Mouse (Mus musculus) hindbrain, embryonic 11.5 days (tissue): Measurements from ENCODE around the gene Ubap2l. TPM values are rescaled to one million over a fixed set of nuclear protein-coding genes. Genes with fewer than 3 reads are reported as not detected.
A peak's percentile ranks its signal among the peaks of the same experiment; 100 is the strongest.

Experiments
- ATAC-seq: fragments of 200-750 bp; cut with Nextera tagmentation; 2 replicates; pipeline ENCODE4 v1.8.0; 2017; ENCODE audit warnings: mild to moderate bottlenecking, moderate TSS enrichment, moderate library complexity; ENCODE audit not compliant: low FRiP score
- DNase-seq: peaks from one replicate; pipeline ENCODE4 v3.0.0-alpha.2; 2015; ENCODE audit warnings: low spot score
- H3K27ac ChIP-seq: fragments of 300-500 bp; sonication (generic); 2 replicates; pipeline ENCODE4 v1.5.1; 2014; ENCODE audit warnings: mild to moderate bottlenecking, low read depth, low read length
- H3K27me3 ChIP-seq: fragments of 300-500 bp; sonication (generic); 2 replicates; pipeline ENCODE4 v1.6.1; 2014; ENCODE audit warnings: mild to moderate bottlenecking, low read length, moderate library complexity, mixed read lengths; ENCODE audit not compliant: control insufficient read depth, insufficient read depth
- H3K36me3 ChIP-seq: fragments of 300-500 bp; sonication (generic); 2 replicates; pipeline ENCODE4 v1.6.1; 2014; ENCODE audit warnings: mild to moderate bottlenecking, low read length, moderate library complexity, mixed read lengths; ENCODE audit not compliant: control insufficient read depth, insufficient read depth
- H3K4me1 ChIP-seq: fragments of 300-500 bp; sonication (generic); replicated peaks from 2 replicates; pipeline ENCODE4 v1.6.1; 2014; ENCODE audit warnings: low read length, mixed read lengths; ENCODE audit not compliant: control insufficient read depth, insufficient read depth
- H3K4me2 ChIP-seq: fragments of 300-500 bp; sonication (generic); replicated peaks from 2 replicates; pipeline ENCODE4 v1.6.1; 2014; ENCODE audit warnings: mild to moderate bottlenecking, low read depth, low read length
- H3K4me3 ChIP-seq: fragments of 300-500 bp; sonication (generic); 2 replicates; pipeline ENCODE4 v1.5.1; 2014; ENCODE audit warnings: low read depth, low read length
- H3K9ac ChIP-seq: fragments of 300-500 bp; sonication (generic); 2 replicates; pipeline ENCODE4 v1.6.1; 2014; ENCODE audit warnings: low read depth, low read length
- H3K9me3 ChIP-seq: fragments of 300-500 bp; sonication (generic); 2 replicates; pipeline ENCODE4 v1.6.1; 2016; ENCODE audit warnings: low read length; ENCODE audit not compliant: control insufficient read depth
- WGBS: fragments of 180-500 bp; shearing (Covaris S2); extraction: QIAGEN DNeasy Blood & Tissue Kit; methylation state at CpG from one replicate; pipeline ENCODE4 v1.1.7; 2014; 5-methylcytosine and 5-hydroxymethylcytosine counted together
- polyA plus RNA-seq: library from polyadenylated mRNA; unstranded; fragments of >200 nt; fragmentation: Nextera tagmentation; extraction: Ambion mirVana; gene quantifications from 2 replicates; pipeline ENCODE4 v1.2.1, GENCODE M21; 2014

Ubap2l gene
- polyA plus RNA-seq, 1 experiment from 2014 or later: 230 TPM

DNA sequence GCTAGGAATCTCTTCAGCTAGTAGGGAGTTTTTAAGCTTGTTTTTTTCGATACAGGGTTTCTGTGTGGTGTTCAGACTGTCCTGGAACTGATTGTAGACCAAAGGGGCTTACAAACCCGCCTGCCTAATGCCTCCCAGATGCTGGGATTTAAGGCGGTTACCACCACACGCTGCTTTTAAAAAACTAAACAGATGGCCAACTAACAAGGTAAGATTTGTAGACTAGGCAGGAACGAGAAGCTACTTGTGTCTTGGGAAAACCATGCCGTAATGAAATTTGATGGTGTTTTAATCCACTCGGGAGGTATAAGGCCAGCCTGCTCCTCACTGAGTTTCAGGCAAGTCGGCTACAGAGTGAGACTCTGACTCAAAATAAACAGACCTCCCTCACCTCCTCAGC is 53.3 kb downstream of the Ubap2l start:
- Histone ChIP-seq H3K9ac (peak overlapping the region; percentile 84), H3K27me3 (no peaks in the 10 kb centered on the region), H3K27ac (peak overlapping the region; percentile 86), H3K36me3 (peaks cover 9% of the 10 kb centered on the region; the same call in 1 of the 2 replicates), H3K9me3 (no peaks in the 10 kb centered on the region), H3K4me1 (no peaks in the 10 kb centered on the region; the same call in 1 of the 2 replicates), H3K4me3 (peak overlapping the region; percentile 73), H3K4me2 (peak overlapping the region; percentile 83)
- WGBS: 26% methylated on average over 8 of the region's 8 CpGs
- ATAC-seq: peak; percentile 61
- DNase-seq: no peak

DNA sequence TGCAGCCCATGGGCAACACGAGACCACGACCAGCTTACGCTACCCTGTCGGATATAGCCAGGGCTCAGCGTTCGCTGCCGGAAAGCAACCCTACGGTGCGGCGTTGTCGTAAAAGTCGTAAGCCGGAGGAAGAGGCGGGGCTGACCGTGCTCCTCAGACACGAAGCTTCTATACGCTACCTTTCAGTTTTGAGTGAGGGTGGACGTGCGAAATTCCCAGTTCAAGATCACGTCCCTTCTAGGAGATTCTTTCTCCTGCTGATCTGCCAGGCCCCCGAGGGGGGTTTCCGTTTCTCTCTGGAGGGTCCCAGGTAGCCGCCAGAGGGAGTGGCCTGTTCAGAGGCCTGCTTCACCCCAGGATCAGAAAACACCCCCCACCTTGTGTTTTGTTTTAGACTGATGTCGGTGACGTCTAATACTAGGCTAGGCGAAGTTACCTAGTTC is 53.8 kb downstream of the Ubap2l start, which contains the start of gene Hax1:
Gene Hax1, minus strand, starts transcription at position 169 of the 443 bp plus-strand sequence.
- H3K4me3 ChIP-seq: peak within 1 kb of the TSS; percentile 73
- no peaks in the 10 kb centered on the region for H3K9me3 ChIP-seq
- no peaks in the 10 kb centered on the region; the same call in 1 of the 2 replicates for H3K4me1 ChIP-seq
- H3K36me3 ChIP-seq: peaks cover 9% of the 10 kb centered on the region; the same call in 1 of the 2 replicates
- peak within 1 kb of the TSS; percentile 83 for H3K4me2 ChIP-seq
- peak within 1 kb of the TSS; percentile 84 for H3K9ac ChIP-seq
- ATAC-seq (peak; percentile 91), DNase-seq (peak; percentile 98)
- H3K27ac ChIP-seq: peak within 1 kb of the TSS; percentile 86
- no peaks in the 10 kb centered on the region for H3K27me3 ChIP-seq
- 0% methylated on average over 26 of the region's 26 CpGs for WGBS

DNA sequence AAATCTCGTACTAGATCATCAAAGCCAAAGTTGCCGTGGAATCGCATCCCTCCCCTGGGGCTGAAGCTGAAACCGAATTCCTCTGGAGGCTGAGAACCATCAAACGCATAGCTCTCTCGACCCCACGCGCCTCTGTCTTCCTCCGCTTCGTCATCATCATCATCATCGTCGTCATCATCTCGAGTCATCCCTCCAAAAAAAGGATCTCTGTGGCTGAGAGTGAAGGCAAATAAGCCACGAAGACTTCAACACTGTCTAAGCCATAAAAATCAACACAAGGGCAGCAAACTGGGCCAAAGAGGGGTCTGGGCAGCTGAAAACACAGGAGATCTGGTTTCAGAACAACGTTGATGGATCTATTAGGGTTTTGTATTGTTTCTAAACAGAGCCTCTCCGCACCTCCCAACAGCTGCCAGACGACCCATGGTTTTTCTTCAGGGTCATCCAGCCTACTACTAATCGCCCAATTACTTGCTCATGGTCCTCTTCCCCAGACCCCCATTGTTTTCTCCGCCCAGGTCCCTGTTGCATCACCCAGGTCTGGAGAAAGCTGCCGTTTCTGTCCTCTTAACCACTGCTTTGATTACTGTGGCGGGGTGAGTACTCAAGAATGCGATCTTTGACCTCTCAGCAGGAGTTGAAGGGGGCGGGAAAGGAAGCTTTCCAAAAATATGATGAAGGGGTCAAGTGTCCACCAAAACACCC is 54.5 kb downstream of the Ubap2l start:
- WGBS: 12% methylated on average over 23 of the region's 23 CpGs
- peak; percentile 61 for DNase-seq

DNA sequence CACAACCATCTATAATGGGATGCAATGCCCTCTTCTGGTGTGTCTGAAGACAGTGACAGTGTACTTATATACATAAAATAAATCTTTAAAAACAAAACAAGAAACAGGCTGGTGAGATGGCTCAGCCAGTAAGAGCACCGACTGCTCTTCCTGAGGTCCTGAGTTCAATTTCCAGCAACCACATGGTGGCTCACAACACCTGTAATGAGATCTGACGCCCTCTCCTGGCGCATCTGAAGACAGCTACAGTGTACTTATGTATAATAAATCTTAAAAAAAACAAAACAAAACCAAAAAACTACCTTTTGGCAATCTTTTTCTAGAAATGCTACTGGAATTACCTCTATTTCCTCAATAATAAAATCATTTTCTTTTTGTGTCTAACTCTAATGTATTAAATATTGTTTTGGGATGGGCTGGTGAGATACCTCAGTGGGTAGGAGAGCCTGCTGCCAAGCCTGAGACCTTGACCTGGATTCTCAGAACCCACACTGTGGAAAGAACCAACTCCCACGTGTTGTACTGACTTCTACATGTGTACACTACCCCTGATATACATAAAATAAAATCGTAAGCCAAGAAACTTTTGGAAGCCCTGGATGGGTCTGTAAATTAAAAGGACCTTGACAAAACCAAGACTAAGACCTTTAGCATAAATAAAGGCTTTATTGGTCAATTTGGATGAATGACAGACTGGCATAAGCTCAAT is 57.5 kb downstream of the Ubap2l start:
- ATAC-seq: no peak

More for the DNA sequence above, 54.5 kb downstream of the Ubap2l start:
- H3K9me3 ChIP-seq: no peaks in the 10 kb centered on the region
- peak overlapping the region; percentile 83 for H3K4me2 ChIP-seq
- H3K4me1 ChIP-seq: no peaks in the 10 kb centered on the region; the same call in 1 of the 2 replicates
- peak; percentile 69 for ATAC-seq
- H3K36me3 ChIP-seq: peaks cover 9% of the 10 kb centered on the region; the same call in 1 of the 2 replicates
- peak overlapping the region; percentile 49; the same call in 1 of the 2 replicates for H3K27ac ChIP-seq
- H3K9ac ChIP-seq: peak overlapping the region; percentile 84
- peak overlapping the region; percentile 73 for H3K4me3 ChIP-seq
- no peaks in the 10 kb centered on the region for H3K27me3 ChIP-seq

DNA sequence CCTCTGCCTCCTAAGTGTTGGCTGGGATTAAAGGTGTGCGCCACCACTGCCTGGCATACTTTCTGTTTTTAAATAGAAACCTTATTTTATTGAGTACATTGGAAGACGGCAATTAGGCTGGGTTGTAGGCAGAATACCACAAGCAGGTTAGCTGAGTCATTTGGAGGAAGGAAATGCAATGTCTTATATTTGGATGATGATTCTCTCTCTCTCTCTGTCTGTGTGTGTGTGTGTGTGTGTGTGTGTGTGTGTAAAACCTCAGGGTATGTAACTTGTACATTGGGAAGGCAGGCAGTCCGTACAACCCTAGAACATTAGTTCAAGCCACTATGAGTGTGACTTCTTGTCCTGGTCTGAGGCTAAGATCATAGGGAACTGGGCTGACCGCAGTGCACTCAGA is 64.6 kb downstream of the Ubap2l start:
- no peak overlapping the region for H3K9ac ChIP-seq

More for the DNA sequence above, 57.5 kb downstream of the Ubap2l start:
- DNase-seq: no peak
- WGBS: 92% methylated on average over 5 of the region's 5 CpGs
- no peaks in the 10 kb centered on the region for H3K27me3 ChIP-seq
- H3K9me3 ChIP-seq: no peaks in the 10 kb centered on the region
- H3K4me2 ChIP-seq: no peak overlapping the region
- H3K27ac ChIP-seq: no peak overlapping the region
- H3K9ac ChIP-seq: no peak overlapping the region
- peaks cover 2% of the 10 kb centered on the region; the same call in 1 of the 2 replicates for H3K36me3 ChIP-seq
- no peak overlapping the region for H3K4me3 ChIP-seq
- no peaks in the 10 kb centered on the region; the same call in 1 of the 2 replicates for H3K4me1 ChIP-seq

DNA sequence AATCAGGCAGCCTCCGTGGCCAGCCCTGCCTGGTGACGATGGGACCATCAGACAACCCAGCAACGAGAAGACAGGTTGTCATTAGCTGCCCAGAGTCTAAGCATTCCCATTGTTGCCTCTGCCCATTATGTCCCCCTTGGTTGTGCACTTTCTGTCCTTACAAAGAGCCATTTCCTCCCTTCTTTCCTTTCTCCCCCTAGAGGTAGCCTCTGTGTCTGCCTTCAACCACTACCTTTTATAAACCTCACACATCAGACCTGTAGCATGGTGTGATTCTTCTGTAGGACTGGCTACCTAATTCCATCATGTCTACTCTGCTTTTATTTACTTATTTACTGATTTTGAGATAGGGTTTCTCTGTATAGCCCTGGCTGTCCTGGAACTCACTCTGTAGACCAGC is 65.2 kb downstream of the Ubap2l start:
- H3K4me1 ChIP-seq: no peaks in the 10 kb centered on the region
- 54% methylated on average over 3 of the region's 3 CpGs for WGBS
- H3K36me3 ChIP-seq: no peaks in the 10 kb centered on the region
- H3K4me2 ChIP-seq: no peak overlapping the region
- ATAC-seq (no peak), DNase-seq (no peak)
- H3K27me3 ChIP-seq: no peaks in the 10 kb centered on the region
- no peak overlapping the region for H3K27ac ChIP-seq
- H3K9me3 ChIP-seq: no peaks in the 10 kb centered on the region
- no peak overlapping the region for H3K4me3 ChIP-seq
- no peak overlapping the region for H3K9ac ChIP-seq

More for the DNA sequence above, 64.6 kb downstream of the Ubap2l start:
- Histone ChIP-seq H3K9me3 (no peaks in the 10 kb centered on the region), H3K36me3 (no peaks in the 10 kb centered on the region), H3K27ac (no peak overlapping the region), H3K4me2 (no peak overlapping the region), H3K27me3 (no peaks in the 10 kb centered on the region), H3K4me3 (no peak overlapping the region), H3K4me1 (no peaks in the 10 kb centered on the region)
- 93% methylated on average over 4 of the region's 4 CpGs for WGBS
- DNase-seq: no peak
- ATAC-seq: no peak

DNA sequence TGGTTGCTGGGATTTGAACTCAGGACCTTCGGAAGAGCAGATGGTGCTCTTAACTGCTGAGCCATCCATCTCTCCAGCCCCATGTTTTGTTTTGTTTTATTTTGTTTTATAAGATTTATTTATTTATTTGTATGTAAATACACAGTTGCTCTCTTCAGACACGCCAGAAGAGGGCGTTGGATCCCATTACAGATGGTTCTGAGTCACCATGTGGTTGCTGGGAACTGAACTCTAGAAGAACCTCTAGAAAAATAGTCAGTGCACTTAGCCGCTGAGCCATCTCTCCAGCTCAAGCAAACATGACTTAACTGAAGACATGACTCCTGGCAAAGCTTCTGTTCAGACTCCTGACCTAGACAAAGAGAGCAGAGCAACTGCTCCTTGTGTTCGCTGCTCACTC is 70.0 kb downstream of the Ubap2l start:
- no peak for ATAC-seq
- WGBS: 74% methylated on average over 5 of the region's 5 CpGs
- H3K27ac ChIP-seq: no peak overlapping the region

DNA sequence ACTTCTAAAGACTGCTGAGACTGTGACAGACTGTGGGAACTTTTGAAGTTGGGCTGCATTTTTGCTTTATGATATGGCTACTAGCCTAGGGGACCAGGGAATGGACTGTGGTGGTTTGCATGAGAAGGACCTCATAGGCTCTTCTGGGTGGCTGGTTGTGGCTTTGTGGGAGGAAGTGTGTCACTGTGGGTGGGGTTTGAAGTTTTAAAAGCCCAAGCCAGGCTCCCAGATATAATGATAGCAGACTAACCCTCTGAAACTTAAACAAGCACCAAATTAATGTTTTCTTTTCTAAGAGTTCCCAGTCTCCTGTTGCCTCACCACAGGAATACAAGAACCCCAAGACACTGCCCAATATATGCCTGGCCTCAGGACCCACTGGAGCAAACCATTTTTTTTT is 75.6 kb downstream of the Ubap2l start:
- Histone ChIP-seq H3K4me1 (no peaks in the 10 kb centered on the region), H3K9ac (no peak overlapping the region), H3K9me3 (no peaks in the 10 kb centered on the region), H3K27me3 (no peaks in the 10 kb centered on the region), H3K36me3 (no peaks in the 10 kb centered on the region), H3K4me2 (no peak overlapping the region), H3K4me3 (no peak overlapping the region), H3K27ac (no peak overlapping the region)
- ATAC-seq (no peak), DNase-seq (no peak)

More for the DNA sequence above, 70.0 kb downstream of the Ubap2l start:
- H3K4me3 ChIP-seq: no peak overlapping the region
- no peaks in the 10 kb centered on the region for H3K36me3 ChIP-seq
- H3K27me3 ChIP-seq: no peaks in the 10 kb centered on the region
- no peak overlapping the region for H3K9ac ChIP-seq
- no peak overlapping the region for H3K4me2 ChIP-seq
- no peak for DNase-seq
- no peaks in the 10 kb centered on the region for H3K4me1 ChIP-seq
- no peaks in the 10 kb centered on the region for H3K9me3 ChIP-seq
